Mouse (Mus musculus) small intestine, adult 2 months (tissue): Measurements from ENCODE around the gene Tead3. TPM values are rescaled to one million over a fixed set of nuclear protein-coding genes. Genes with fewer than 3 reads are reported as not detected.

Experiments used
- H3K27ac ChIP-seq: fragments of 200-500 bp; 2 replicates; pipeline ENCODE4 v1.5.1; 2012; ENCODE audit warnings: low read depth, low read length, control low read depth, inconsistent platforms; ENCODE audit not compliant: insufficient read depth
- H3K27me3 ChIP-seq: fragments of 200-500 bp; 2 replicates; pipeline ENCODE4 v1.6.1; 2012; ENCODE audit warnings: mild to moderate bottlenecking, moderate library complexity, low read length, inconsistent platforms; ENCODE audit not compliant: control insufficient read depth, insufficient read depth
- H3K36me3 ChIP-seq: fragments of 200-500 bp; 2 replicates; pipeline ENCODE4 v1.6.1; 2012; ENCODE audit warnings: mild to moderate bottlenecking, low read length, control low read depth, inconsistent platforms; ENCODE audit not compliant: control insufficient read depth, insufficient read depth
- H3K4me1 ChIP-seq: fragments of 200-500 bp; 2 replicates; pipeline ENCODE4 v1.6.1; 2012; ENCODE audit warnings: low read length, inconsistent platforms, mixed read lengths; ENCODE audit not compliant: control insufficient read depth, insufficient read depth, insufficient read length
- H3K4me3 ChIP-seq: fragments of 200-500 bp; 2 replicates; pipeline ENCODE4 v1.5.1; 2012; ENCODE audit warnings: low read depth, mild to moderate bottlenecking, control low read depth, inconsistent platforms, low read length, moderate library complexity
- CTCF ChIP-seq: fragments of 200-500 bp; IDR thresholded peaks from 2 replicates; pipeline ENCODE4 v1.5.1; 2012; ENCODE audit warnings: low read depth, mild to moderate bottlenecking, control low read depth, inconsistent platforms, low read length, moderate library complexity, mixed read lengths; ENCODE audit not compliant: insufficient replicate concordance, insufficient read length; ENCODE audit errors: extremely low read depth
- POLR2A ChIP-seq: fragments of 200-500 bp; IDR thresholded peaks from 2 replicates; pipeline ENCODE4 v1.6.1; 2012; ENCODE audit warnings: low read depth, mild to moderate bottlenecking, control low read depth, inconsistent platforms, low read length, moderate library complexity
- WGBS: fragments of 180-500 bp; shearing (Covaris S2); methylation state at CpG from one replicate; pipeline ENCODE4 v1.1.7; 2018; 5-methylcytosine and 5-hydroxymethylcytosine counted together
- polyA plus RNA-seq: library from polyadenylated mRNA; depleted of rRNA; stranded (reverse); fragments of >200 nt; gene quantifications from 2 replicates; pipeline ENCODE4 v1.2.3, GENCODE M21; 2012; rRNA removed

The Tead3 gene
- polyA plus RNA-seq, 1 experiment: 36.7 TPM

DNA sequence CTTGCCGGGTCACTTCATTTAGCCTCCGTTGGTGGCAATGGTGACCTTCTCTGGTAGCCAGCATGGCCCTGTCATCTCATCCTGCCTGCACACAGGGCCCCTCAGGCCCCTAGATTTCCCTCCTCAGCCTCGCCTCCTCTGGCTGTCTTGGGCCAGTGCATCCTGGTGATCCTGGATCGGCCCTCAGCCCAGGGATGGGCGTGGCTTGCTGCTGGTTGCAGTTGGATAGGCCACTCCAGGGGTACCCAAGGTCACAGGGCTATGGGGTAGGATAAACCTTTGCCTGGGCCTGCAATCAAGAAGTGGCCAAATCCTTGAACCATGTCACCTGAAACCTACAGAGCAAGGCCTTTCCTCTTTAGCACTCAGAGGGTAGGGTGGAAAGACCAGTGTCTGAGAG, 63.7 kb downstream of the Tead3 start:
- Histone ChIP-seq H3K27me3 (no peaks in the 10 kb centered on the region), H3K36me3 (peaks cover 26% of the 10 kb centered on the region), H3K4me3 (no peak overlapping the region), H3K27ac (peak overlapping the region; percentile 94), H3K4me1 (peaks cover 61% of the 10 kb centered on the region)
- WGBS: 34% methylated on average over 5 of the region's 5 CpGs
- TF ChIP-seq CTCF (peak; percentile 29; the same call in 1 of the 2 replicates), POLR2A (no peak)

DNA sequence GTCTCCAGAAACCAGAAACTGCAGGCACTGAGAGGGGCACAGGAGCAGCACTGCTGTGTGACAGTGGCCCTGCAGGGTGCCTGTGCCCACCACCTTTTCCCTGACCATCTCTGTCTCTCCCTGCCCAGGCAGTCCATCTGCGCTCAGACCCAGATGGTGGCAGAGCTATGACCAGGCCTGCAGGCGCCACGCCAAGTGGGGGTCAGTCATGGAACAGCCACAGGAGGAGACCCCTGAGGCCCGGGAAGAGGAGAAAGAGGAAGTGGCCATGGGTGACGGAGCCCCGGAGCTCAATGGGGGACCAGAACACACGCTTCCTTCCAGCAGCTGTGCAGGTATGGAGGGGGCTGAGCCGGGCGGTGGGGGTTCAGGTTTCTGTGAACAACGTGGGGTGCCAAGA, 64.5 kb downstream of the Tead3 start:
- peak overlapping the region; percentile 94 for H3K27ac ChIP-seq
- TF ChIP-seq POLR2A (no peak), CTCF (no peak)
- peaks cover 69% of the 10 kb centered on the region for H3K4me1 ChIP-seq
- H3K36me3 ChIP-seq: peaks cover 19% of the 10 kb centered on the region
- H3K4me3 ChIP-seq: no peak overlapping the region
- 87% methylated on average over 10 of the region's 10 CpGs for WGBS
- H3K27me3 ChIP-seq: no peaks in the 10 kb centered on the region

DNA sequence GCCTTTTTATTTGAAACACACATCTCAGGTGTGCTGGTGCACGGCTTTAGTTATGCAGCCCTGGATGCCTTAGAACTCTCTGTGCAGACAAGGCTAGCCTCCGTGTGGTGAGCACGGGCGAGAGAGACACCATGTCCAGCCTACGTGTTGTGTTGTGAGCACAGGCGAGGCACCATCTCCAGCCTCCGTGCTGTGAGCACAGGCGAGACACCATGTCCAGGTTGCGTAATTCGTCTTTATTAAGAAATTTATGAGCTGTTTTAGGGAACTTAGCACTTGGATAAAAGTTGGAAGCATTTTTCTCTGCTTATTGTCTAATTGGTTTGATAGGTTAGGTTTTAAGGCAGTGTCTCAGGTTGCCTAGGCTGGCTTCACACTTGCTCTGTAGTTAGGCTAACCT, 67.4 kb downstream of the Tead3 start:
- Histone ChIP-seq H3K27ac (peak overlapping the region; percentile 88), H3K4me1 (peaks cover 80% of the 10 kb centered on the region), H3K36me3 (peaks cover 12% of the 10 kb centered on the region), H3K27me3 (no peaks in the 10 kb centered on the region), H3K4me3 (no peak overlapping the region)
- WGBS: 38% methylated on average over 10 of the region's 10 CpGs
- TF ChIP-seq POLR2A (no peak), CTCF (no peak)

DNA sequence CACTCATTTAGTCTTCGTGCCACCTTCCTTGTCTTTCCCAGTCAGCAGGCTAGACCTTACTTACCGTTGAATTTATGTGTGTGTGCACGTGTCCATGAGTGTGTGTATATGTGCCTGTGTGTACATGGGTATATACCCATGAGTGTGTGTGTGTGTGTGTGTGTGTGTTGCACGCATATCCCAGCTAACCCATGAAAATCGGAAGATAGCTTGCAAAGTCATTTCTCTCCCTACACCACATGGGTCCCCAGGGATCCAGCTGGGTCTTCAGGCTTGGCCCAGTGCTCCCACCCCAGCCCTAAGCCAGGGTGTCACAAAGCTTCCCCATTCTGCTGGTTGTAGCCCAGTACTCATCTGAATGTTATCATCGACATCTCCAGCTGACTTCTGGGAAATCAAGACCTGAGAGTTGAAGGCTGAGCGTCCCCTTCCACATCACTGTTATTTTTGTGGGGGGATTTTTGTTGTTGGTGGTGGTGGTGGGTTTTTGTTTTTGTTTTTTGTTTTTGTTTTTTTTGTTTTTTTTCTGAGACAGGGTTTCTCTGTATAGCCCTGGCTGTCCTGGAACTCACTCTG, 68.7 kb downstream of the Tead3 start:
- H3K27me3 ChIP-seq: no peaks in the 10 kb centered on the region
- H3K4me1 ChIP-seq: peaks cover 80% of the 10 kb centered on the region
- 75% methylated on average over 7 of the region's 7 CpGs for WGBS
- H3K4me3 ChIP-seq: no peak overlapping the region
- peaks cover 17% of the 10 kb centered on the region for H3K36me3 ChIP-seq
- TF ChIP-seq CTCF (no peak), POLR2A (no peak)
- H3K27ac ChIP-seq: peak overlapping the region; percentile 89

Other genes with a start within 250 kb of the Tead3 start
- gene Scube3, start 208.7 kb downstream of the Tead3 start, polyA plus RNA-seq: 0.34 and 1.2 TPM in 2 replicates
- 27.4 and 39.8 TPM in 2 replicates for gene Zfp523, start 173.7 kb downstream of the Tead3 start, polyA plus RNA-seq
- 4.0 and 7.0 TPM in 2 replicates for gene Def6, start 143.0 kb downstream of the Tead3 start, polyA plus RNA-seq
- gene Ppard, start 118.1 kb downstream of the Tead3 start, polyA plus RNA-seq: 118 and 203 TPM in 2 replicates
- gene Fance, start 37.3 kb downstream of the Tead3 start, polyA plus RNA-seq: 13.3 and 16.6 TPM in 2 replicates
- 1,432 and 2,365 TPM in 2 replicates for gene Rpl10a, start 22.3 kb downstream of the Tead3 start, polyA plus RNA-seq
- 0.34 TPM in 1 of 2 replicates, not detected in the other for gene Tulp1, start 14.4 kb upstream of the Tead3 start, polyA plus RNA-seq
- 4.0 and 10.6 TPM in 2 replicates for gene Fkbp5, start 166.7 kb upstream of the Tead3 start, polyA plus RNA-seq
- gene Armc12, start 180.0 kb upstream of the Tead3 start, polyA plus RNA-seq: not detected in 2 replicates
- gene Clpsl2, start 198.6 kb upstream of the Tead3 start, polyA plus RNA-seq: not detected in 2 replicates
- gene Clps, start 209.9 kb upstream of the Tead3 start, polyA plus RNA-seq: 1,332 and 30,405 TPM in 2 replicates
- gene Lhfpl5, start 224.8 kb upstream of the Tead3 start, polyA plus RNA-seq: 0.66 and 1.0 TPM in 2 replicates